Mouse (Mus musculus) olfactory bulb, adult 2 months (tissue): Measurements from ENCODE around the gene Htr6. TPM values are rescaled to one million over a fixed set of nuclear protein-coding genes. Genes with fewer than 3 reads are reported as not detected.

Source experiments
- H3K27ac ChIP-seq: fragments of 200-500 bp; 2 replicates; pipeline ENCODE4 v1.5.1; 2012; ENCODE audit warnings: low read depth, low read length; ENCODE audit not compliant: insufficient read depth
- H3K4me1 ChIP-seq: fragments of 200-500 bp; 2 replicates; pipeline ENCODE4 v1.6.1; 2012; ENCODE audit warnings: low read length; ENCODE audit not compliant: control insufficient read depth, insufficient read depth
- H3K4me3 ChIP-seq: fragments of 200-500 bp; 2 replicates; pipeline ENCODE4 v1.5.1; 2012; ENCODE audit warnings: mild to moderate bottlenecking, low read depth, low read length, moderate library complexity; ENCODE audit not compliant: insufficient read depth
- CTCF ChIP-seq: fragments of 200-500 bp; IDR thresholded peaks from 2 replicates; pipeline ENCODE4 v1.5.1; 2012; ENCODE audit warnings: low read depth, mild to moderate bottlenecking, low read length, moderate library complexity; ENCODE audit not compliant: insufficient read depth
- POLR2A ChIP-seq: fragments of 200-500 bp; IDR thresholded peaks from 2 replicates; pipeline ENCODE4 v1.6.1; 2012; ENCODE audit warnings: mild to moderate bottlenecking, low read depth, low read length, moderate library complexity; ENCODE audit not compliant: insufficient read depth
- WGBS: fragments of 180-500 bp; shearing (Covaris S2); methylation state at CpG from one replicate; pipeline ENCODE4 v1.1.7; 2018; 5-methylcytosine and 5-hydroxymethylcytosine counted together
- polyA plus RNA-seq: library from polyadenylated mRNA; stranded (reverse); fragments of >200 nt; gene quantifications from 2 replicates; pipeline ENCODE4 v1.2.4, GENCODE M21; 2012; ENCODE audit warnings: low replicate concordance; ENCODE audit not compliant: missing spikeins, insufficient read depth, insufficient read length

Gene Htr6
- polyA plus RNA-seq, 1 experiment, result not detected

- WGBS, result 96% methylated on average over 13 of the region's 13 CpGs
- TF ChIP-seq POLR2A, result no peak
- TF ChIP-seq CTCF, result no peak
- Histone ChIP-seq H3K27ac (no peak overlapping the region), H3K4me3 (no peak overlapping the region), H3K4me1 (peaks cover 6% of the 10 kb centered on the region)
Measured at GRCm38 (mm10) chr4:139011201-139011702, 64.1 kb downstream of the Htr6 start.

Other genes with a start within 250 kb of the Htr6 start
- gene Pla2g5, start 212.1 kb downstream of the Htr6 start, polyA plus RNA-seq, result not detected in 2 replicates
- not detected in 2 replicates for gene Gm13030, start 201.6 kb downstream of the Htr6 start, polyA plus RNA-seq
- gene Pla2g2e, start 197.6 kb downstream of the Htr6 start, polyA plus RNA-seq, result not detected in 2 replicates
- not detected in 2 replicates for gene Otud3, start 161.6 kb downstream of the Htr6 start, polyA plus RNA-seq
- gene Rnf186, start 108.5 kb downstream of the Htr6 start, polyA plus RNA-seq, result not detected in 2 replicates
- gene Tmco4, start 102.7 kb downstream of the Htr6 start, polyA plus RNA-seq, result not detected in 2 replicates
- gene Nbl1, start 17.4 kb upstream of the Htr6 start, polyA plus RNA-seq, result not detected in 2 replicates
- gene Minos1, start 55.5 kb upstream of the Htr6 start, polyA plus RNA-seq, result not detected in 2 replicates
- 218 and 336 TPM in 2 replicates for gene Capzb, start 117.3 kb upstream of the Htr6 start, polyA plus RNA-seq
- not detected in 2 replicates for gene Pqlc2, start 235.1 kb upstream of the Htr6 start, polyA plus RNA-seq
- not detected in 2 replicates for gene Akr7a5, start 235.2 kb upstream of the Htr6 start, polyA plus RNA-seq